Mouse (Mus musculus): ENCODE results near the gene Lck. TPM values are rescaled to one million over a fixed set of nuclear protein-coding genes. Genes with fewer than 3 reads are reported as not detected.

The Lck gene
- total and polyA plus RNA-seq, 3 experiments: 67.2 to 138 (median 70.0) TPM

GRCm38 (mm10) chr4:129505511-129505910 is 67.9 kb downstream of the Lck start:
- TF ChIP-seq KAT2A (IDR thresholded peaks at IDR 0.05; ENCODE audit: insufficient replicate concordance, low read length): no peak
- no peak for TF ChIP-seq RAD21 (IDR thresholded peaks at IDR 0.05; ENCODE audit: low read depth, low read length)
- TF ChIP-seq JUN (IDR thresholded peaks at IDR 0.05; ENCODE audit: insufficient read depth, low read depth, low read length): no peak
- no peak for TF ChIP-seq RCOR1 (conservative IDR thresholded peaks at IDR 0.05; ENCODE audit: low read depth, low read length)
- TF ChIP-seq TBP (conservative IDR thresholded peaks at IDR 0.05; ENCODE audit: low read depth, low read length): no peak
- TF ChIP-seq TCF12 (IDR thresholded peaks at IDR 0.05; ENCODE audit: low read depth, low read length): no peak
- no peak for TF ChIP-seq HCFC1 (IDR thresholded peaks at IDR 0.05; ENCODE audit: low read depth, low read length)
- TF ChIP-seq EP300 (IDR thresholded peaks at IDR 0.05; ENCODE audit: low read length): no peak
- no peak for TF ChIP-seq GABPA (IDR thresholded peaks at IDR 0.05; ENCODE audit: insufficient replicate concordance, low read depth, low read length)
- no peak for TF ChIP-seq CHD2 (IDR thresholded peaks at IDR 0.05; ENCODE audit: low read length)
- TF ChIP-seq SIN3A (IDR thresholded peaks at IDR 0.05; ENCODE audit: low read length): no peak
- Histone ChIP-seq H3K4me2 (ENCODE audit: insufficient read depth, low read depth, poor library complexity, severe bottlenecking) (no peak overlapping the region), H3K4me3 (replicated peaks in 1 of 3; ENCODE audit: low read depth in 2 of 3, low read length in 2 of 3, poor library complexity in 1 of 3) (no peak overlapping the region), H3K27me3 (replicated peaks) (no peaks in the 10 kb centered on the region), H3K4me1 (ENCODE audit: control insufficient read depth in 1 of 2, insufficient read depth in 2 of 2) (peaks cover 11 to 66% of the 10 kb centered on the region in 2 experiments), H3K27ac (ENCODE audit: insufficient read depth, low read depth) (no peak overlapping the region), H3K9ac (ENCODE audit: insufficient read depth, low read depth) (no peak overlapping the region), H3K79me2 (replicated peaks; ENCODE audit: control insufficient read depth, extremely low read depth, insufficient read depth, poor library complexity, severe bottlenecking) (no peaks in the 10 kb centered on the region), H3K9me3 (replicated peaks; ENCODE audit: low read length) (no peaks in the 10 kb centered on the region), H3K36me3 (replicated peaks in 1 of 2; ENCODE audit: control insufficient read depth in 1 of 2, insufficient read depth in 1 of 2, low read length in 1 of 2) (no peaks in the 10 kb centered on the region)
- dilution Hi-C loops (cut with MboI; ENCODE audit: extremely low pct_ligation_motif_present, extremely low pct_unique_long_range_greater_than_20kb, low sequenced_read_pairs) (no loop called here), in situ Hi-C loops (cut with MboI; ENCODE audit: low pct_ligation_motif_present, low pct_unique_long_range_greater_than_20kb, low sequenced_read_pairs) (no loop called here)
- DNase-seq (ENCODE audit: extremely low read depth): no peak

GRCm38 (mm10) chr4:129502901-129503444 is 70.5 kb downstream of the Lck start:
- no peak overlapping the region for H3K4me3 ChIP-seq (replicated peaks in 1 of 3; ENCODE audit: low read depth in 2 of 3, low read length in 2 of 3, poor library complexity in 1 of 3)
- no peaks in the 10 kb centered on the region for H3K9me3 ChIP-seq (replicated peaks; ENCODE audit: low read length)
- dilution Hi-C loops (cut with MboI; ENCODE audit: extremely low pct_ligation_motif_present, extremely low pct_unique_long_range_greater_than_20kb, low sequenced_read_pairs): no loop called here
- no peaks in the 10 kb centered on the region for H3K79me2 ChIP-seq (replicated peaks; ENCODE audit: control insufficient read depth, extremely low read depth, insufficient read depth, poor library complexity, severe bottlenecking)
- H3K9ac ChIP-seq (ENCODE audit: insufficient read depth, low read depth): no peak overlapping the region
- TF ChIP-seq MAFK (IDR thresholded peaks at IDR 0.05; ENCODE audit: insufficient replicate concordance, low read length): no peak
- no peak for TF ChIP-seq IRF4 (IDR thresholded peaks at IDR 0.05; ENCODE audit: low read depth, low read length)
- TF ChIP-seq POLR2AphosphoS2 (IDR thresholded peaks at IDR 0.05; ENCODE audit: low read depth, low read length): no peak
- no peak for TF ChIP-seq ZMIZ1 (IDR thresholded peaks at IDR 0.05; ENCODE audit: low read depth, low read length)
- no peak for TF ChIP-seq PAX5 (IDR thresholded peaks at IDR 0.05; ENCODE audit: low read length)
- no peak for TF ChIP-seq CHD2 (IDR thresholded peaks at IDR 0.05; ENCODE audit: low read length)
- no peak for TF ChIP-seq USF2 (conservative IDR thresholded peaks at IDR 0.05; ENCODE audit: low read depth, low read length)
- TF ChIP-seq USF1 (IDR thresholded peaks at IDR 0.05; ENCODE audit: low read depth, low read length): no peak
- no peak for TF ChIP-seq CHD1 (IDR thresholded peaks at IDR 0.05; ENCODE audit: low read depth, low read length)
- no peak for TF ChIP-seq ELF1 (IDR thresholded peaks at IDR 0.05; ENCODE audit: low read depth, low read length)
- no peak for TF ChIP-seq BHLHE40 (IDR thresholded peaks at IDR 0.05; ENCODE audit: low read depth, low read length)
- no peak for TF ChIP-seq ETS1 (conservative IDR thresholded peaks at IDR 0.05; ENCODE audit: low read depth, low read length)
- no peak for TF ChIP-seq TBP (conservative IDR thresholded peaks at IDR 0.05; ENCODE audit: low read depth, low read length)
- TF ChIP-seq GABPA (IDR thresholded peaks at IDR 0.05; ENCODE audit: insufficient replicate concordance, low read depth, low read length): no peak
- TF ChIP-seq MAX (IDR thresholded peaks at IDR 0.05; ENCODE audit: low read length): no peak
- no peak for TF ChIP-seq MEF2A (IDR thresholded peaks at IDR 0.05; ENCODE audit: borderline replicate concordance, low read depth, low read length)
- TF ChIP-seq ZKSCAN1 (IDR thresholded peaks at IDR 0.05; ENCODE audit: borderline replicate concordance, low read depth, low read length): no peak
- TF ChIP-seq EP300 (IDR thresholded peaks at IDR 0.05; ENCODE audit: low read length): no peak
- TF ChIP-seq KAT2A (IDR thresholded peaks at IDR 0.05; ENCODE audit: insufficient replicate concordance, low read length): no peak
- in situ Hi-C loops (cut with MboI; ENCODE audit: low pct_ligation_motif_present, low pct_unique_long_range_greater_than_20kb, low sequenced_read_pairs): no loop called here
- no peak for DNase-seq (ENCODE audit: extremely low read depth)
- H3K27me3 ChIP-seq (replicated peaks): no peaks in the 10 kb centered on the region
- no peak overlapping the region for H3K4me2 ChIP-seq (ENCODE audit: insufficient read depth, low read depth, poor library complexity, severe bottlenecking)
- H3K27ac ChIP-seq (ENCODE audit: insufficient read depth, low read depth): no peak overlapping the region
- H3K36me3 ChIP-seq (replicated peaks in 1 of 2; ENCODE audit: control insufficient read depth in 1 of 2, insufficient read depth in 1 of 2, low read length in 1 of 2): no peaks in the 10 kb centered on the region
- H3K4me1 ChIP-seq (ENCODE audit: control insufficient read depth in 1 of 2, insufficient read depth in 2 of 2): peaks cover 11 to 64% of the 10 kb centered on the region in 2 experiments
